Mouse (Mus musculus) mesoderm, embryonic 11.5 days (tissue): ENCODE data around the gene Wnt3a.

ENCODE experiments used
- DNase-seq: peaks from one replicate; pipeline ENCODE4 v3.0.0-alpha.2; 2012; ENCODE audit warnings: low read depth, low spot score

Wnt3a gene

GRCm38 (mm10) chr11:59262308-59262707 lies 28.2 kb downstream of the Wnt3a start:
- DNase-seq: no peak

GRCm38 (mm10) chr11:59260706-59261493 lies 29.7 kb downstream of the Wnt3a start:
- DNase-seq: no peak

DNA sequence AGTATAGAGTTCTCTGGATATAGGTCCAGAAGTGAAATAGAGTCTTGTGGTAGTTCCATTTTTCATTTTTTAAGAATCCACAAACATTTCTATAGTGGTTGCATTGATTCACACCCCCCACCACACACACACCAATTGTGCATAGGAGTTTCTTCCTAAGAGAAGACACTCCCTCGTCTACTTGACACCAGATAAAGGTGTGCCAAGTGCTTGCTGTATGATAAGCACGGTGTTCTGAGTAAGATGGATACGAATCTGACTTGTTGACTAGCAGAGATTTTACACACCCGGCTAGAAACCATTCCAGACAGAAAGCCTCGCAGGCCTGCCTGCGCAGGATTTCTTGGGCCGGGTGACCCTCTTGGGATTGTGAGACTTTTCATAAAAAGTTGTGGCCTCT lies 30.9 kb downstream of the Wnt3a start:
- no peak for DNase-seq

- DNase-seq: no peak
Observed at GRCm38 (mm10) chr11:59248101-59248500, 42.5 kb downstream of the Wnt3a start.

DNA sequence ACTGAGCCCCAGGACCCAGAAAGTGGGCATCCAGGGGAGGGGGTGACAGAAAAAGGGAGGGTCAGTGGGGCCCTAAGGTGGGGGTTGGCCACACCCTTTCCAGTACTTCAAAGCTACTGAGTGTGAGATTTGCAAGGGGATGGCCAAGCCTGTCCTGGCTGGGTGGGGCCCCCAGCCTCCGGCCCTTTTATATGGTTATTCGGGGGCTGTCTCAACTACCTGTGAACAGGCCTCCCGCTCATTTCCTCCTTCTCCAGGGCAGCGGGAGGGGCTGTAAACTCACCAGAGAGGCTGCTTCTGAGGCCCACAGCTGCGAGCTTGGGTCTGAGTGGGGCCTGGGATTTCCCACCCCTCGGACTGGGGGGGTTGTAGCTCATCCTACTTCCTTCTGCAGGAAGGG lies 46.7 kb downstream of the Wnt3a start:
- DNase-seq: no peak

DNA sequence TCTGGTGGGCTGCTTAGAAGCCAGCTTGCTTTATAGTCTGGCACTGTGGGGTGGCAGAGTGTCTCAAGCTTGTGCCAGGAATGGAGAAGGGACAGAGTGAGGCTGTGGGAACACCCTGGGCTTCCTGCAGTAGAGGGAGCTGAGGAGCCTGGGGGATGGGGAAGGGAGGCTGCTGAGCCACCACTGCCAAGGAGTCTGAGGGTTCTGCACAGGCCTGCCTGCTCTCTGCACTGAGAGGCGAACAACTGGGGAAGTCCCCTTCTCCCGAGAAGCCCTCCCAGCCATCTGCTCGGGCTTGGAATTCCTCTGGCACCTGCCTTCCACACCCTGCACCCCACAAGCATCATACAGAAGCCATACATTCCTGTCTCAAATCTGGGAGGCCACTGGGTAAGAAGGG lies 48.7 kb downstream of the Wnt3a start:
- no peak for DNase-seq

- DNase-seq: no peak
Observed at GRCm38 (mm10) chr11:59239796-59240195, 50.8 kb downstream of the Wnt3a start.

- DNase-seq: no peak
Observed at GRCm38 (mm10) chr11:59239428-59239785, 51.1 kb downstream of the Wnt3a start.

DNA sequence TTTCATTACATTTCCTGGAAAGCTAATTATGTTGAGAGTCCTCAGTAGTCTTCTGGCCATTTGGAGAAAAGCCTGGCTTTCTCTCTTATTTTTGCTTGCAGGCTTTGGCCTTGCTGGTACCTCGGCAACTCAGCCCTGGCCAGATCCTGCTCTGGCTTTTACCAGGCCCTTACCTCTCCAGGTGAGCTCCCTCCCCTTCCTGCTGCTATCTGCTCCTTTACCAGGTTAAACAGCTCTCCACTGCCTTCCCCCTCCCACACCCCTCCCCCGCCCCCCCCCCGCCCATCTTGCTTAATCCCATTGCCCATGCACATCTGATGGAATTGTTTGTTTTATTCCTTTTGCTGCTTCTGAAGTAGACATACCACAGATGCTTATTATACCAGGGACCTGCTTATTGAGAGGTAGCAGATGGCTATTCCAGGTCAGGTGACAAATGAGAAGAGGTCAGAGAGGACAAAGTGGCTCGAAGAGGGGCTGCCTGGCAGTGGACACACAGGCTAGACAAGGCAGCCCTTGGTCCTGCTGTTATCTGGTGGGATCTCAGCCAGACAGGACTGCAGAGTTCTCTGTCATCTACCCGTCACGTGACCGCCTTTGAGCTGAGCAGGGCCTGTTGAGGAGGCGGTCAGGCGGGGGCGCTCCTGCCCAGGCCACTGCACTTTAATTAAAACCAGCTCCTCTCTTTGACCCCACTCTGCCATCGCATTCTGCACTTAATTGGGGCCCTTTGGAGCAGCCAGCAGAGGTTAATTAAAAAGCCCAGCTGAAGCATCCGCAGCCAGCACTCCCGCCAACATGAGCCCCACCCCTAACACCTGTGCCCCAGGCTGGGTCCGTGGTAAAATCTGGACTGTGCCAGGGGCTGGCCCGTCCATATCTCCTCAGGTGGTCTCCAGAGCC lies 51.8 kb downstream of the Wnt3a start:
- peak; percentile 61 for DNase-seq

DNA sequence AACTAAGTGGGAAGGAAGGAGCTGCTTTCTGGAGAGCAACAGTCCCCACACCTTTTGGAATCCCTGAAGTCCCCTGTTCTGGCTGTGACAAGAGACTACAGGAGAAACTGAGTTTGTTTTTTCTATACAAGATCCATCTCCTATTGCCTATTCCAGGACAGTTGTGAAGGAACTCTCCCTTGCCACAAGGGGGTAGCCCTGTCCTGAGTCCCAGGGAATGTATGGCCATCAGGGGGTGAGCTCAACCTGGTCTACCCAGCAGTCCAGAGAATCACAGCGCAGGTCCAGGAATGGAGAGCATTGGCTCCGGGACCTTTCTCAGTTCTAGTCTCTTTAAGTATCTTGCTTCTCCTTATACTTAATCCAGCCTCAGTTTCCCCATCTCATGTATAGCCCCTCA lies 57.8 kb downstream of the Wnt3a start:
- no peak for DNase-seq

DNA sequence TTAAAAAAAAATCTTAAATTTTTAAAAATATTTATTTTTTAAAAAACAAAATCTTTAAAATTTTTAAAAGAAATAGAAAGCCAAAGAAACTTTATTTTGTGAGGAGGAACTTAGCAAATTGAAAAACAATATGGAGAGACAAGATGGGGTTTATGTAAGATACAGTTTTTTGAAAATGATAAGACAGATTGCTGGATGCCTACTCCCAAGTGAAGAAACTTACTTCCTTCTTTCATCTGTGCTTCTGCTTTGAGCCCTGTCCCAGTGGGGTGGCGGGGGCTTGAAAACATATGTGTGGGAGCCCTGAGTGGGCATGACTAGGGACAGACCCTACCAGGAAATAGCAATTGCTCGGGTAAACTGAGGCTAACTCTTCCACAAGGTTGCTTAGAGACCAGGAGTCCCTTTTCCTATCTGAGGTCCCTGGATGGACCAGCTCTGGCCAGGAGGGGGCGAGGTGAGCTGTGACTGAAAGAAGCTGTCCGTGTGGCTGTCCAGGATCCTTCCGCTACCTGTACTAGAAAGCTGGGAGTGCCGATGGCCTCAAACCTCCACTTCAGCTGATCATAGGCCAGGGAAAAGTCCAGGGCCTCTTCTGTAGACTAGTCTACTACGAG lies 60.3 kb downstream of the Wnt3a start:
- peak; percentile 64 for DNase-seq

DNA sequence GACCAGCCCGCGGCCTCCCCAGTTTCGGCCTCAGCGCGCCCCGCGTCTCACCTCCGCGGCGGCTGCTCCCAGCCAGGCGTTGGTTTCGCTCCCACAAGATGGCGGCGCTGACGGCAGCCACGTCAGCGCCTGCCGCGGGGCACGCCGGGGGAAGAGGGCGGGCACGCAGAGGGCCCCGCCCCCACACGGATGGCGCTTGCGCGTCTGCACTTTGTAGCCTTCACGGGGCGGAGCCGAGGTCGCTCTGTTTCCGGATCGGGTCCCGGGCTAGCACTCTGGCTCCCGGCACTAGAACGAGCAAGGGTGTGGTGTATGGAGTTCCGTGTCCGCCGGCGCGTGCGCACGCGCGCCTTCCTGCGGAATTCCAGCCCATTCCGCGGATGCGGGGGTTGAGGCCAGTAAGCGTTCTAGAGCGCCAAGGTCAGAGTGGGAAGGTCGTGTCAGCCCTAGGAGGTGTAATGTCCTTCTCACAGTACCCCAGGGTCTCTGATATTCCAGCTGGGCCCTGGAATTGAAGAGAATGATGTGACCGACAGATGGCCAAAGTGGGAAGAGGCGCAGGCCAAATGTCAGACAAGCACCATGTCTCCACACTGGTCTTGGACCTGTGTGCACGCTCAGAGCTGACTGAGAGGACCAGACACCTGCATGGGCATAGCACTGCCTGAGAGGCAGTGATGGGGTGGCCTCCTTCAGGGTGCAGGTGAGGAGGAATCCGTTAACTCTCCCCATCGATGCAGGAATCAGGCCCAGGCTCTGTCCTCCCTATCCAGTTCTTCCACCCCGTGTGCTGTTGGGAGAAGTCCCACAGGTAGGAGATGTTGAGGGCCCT lies 62.2 kb downstream of the Wnt3a start, which contains the start of gene Arf1:
Arf1 (minus strand) TSS at position 149 of the 832 bp plus-strand sequence.
- DNase-seq: peak; percentile 98

GRCm38 (mm10) chr11:59227604-59228121 lies 62.9 kb downstream of the Wnt3a start:
- DNase-seq: no peak

- DNase-seq: no peak
Observed at GRCm38 (mm10) chr11:59226787-59227603, 63.6 kb downstream of the Wnt3a start.

- DNase-seq: no peak
Observed at GRCm38 (mm10) chr11:59226251-59226650, 64.3 kb downstream of the Wnt3a start.

GRCm38 (mm10) chr11:59225167-59225566 lies 65.4 kb downstream of the Wnt3a start:
- no peak for DNase-seq

GRCm38 (mm10) chr11:59224470-59224869 lies 66.1 kb downstream of the Wnt3a start:
- DNase-seq: no peak

GRCm38 (mm10) chr11:59224025-59224424 lies 66.5 kb downstream of the Wnt3a start:
- DNase-seq: no peak

GRCm38 (mm10) chr11:59222306-59222705 lies 68.2 kb downstream of the Wnt3a start:
- no peak for DNase-seq

DNA sequence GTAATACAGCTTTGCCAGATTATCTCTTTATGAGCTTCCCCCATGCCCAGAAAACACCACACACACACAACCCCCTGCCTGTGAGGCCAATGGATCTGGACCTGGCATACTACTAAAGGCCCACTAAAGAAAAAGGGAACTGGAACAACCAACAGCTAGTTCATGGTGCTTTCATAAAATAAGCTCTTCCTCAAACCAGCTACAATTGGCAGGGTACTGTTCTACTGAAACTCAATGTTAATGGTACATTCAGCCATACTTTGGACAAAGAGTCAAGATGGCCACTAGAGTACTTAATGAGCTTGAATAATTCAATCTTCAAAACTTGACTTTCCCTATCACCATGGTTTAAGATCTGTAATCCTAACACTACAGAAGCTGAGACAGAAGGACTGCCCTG lies 68.9 kb downstream of the Wnt3a start:
- DNase-seq: no peak
